8 mouse cellular contexts compared by ENCODE assay signal in genomic region chr11:70699722-70700556, GRCm38 (mm10). TPM values are rescaled to one million over a fixed set of nuclear protein-coding genes. Genes with fewer than 3 reads are reported as not detected.
DNase-seq lines count a peak whose midpoint lies in the region; ATAC-seq lines count a peak whose summit lies in the region.

TSS of gene Inca1 (minus strand) at chr11:70700155.
TSS of gene Kif1c (plus strand) at chr11:70700548.

- peak; percentile 90 for DNase-seq in adipocyte (ENCODE audit: low spot score)
- DNase-seq in embryo, embryonic 10 days (ENCODE audit: low spot score): peak; percentile 93
- peak; percentile 95 for DNase-seq in gastrocnemius, postnatal 14 days
- DNase-seq in left cerebral cortex, postnatal 14 days (ENCODE audit: low spot score in 2 of 2): peak; percentile 94 to 95
- DNase-seq in mesoderm, embryonic 11.5 days (ENCODE audit: low read depth, low spot score): peak; percentile 94
- peak; percentile 89 for DNase-seq in right cerebral cortex, postnatal 36 days (ENCODE audit: low spot score in 2 of 2)
- peak; percentile 93 for DNase-seq in yolk sac, embryonic 10.5 days (ENCODE audit: low spot score)

- intact Hi-C loops in gastrocnemius, postnatal 14 days (cut with DNase I; ENCODE audit: low total_unique reads): no loop called here
- intact Hi-C loops in left cerebral cortex, postnatal 14 days (cut with DNase I): no loop called here

- peak; percentile 95 for ATAC-seq in inflammation-experienced regulatory T-cells, adult 6 months

RNA-seq across cellular contexts. Expression of gene Inca1, which starts in this region (rescaled TPM):
- total RNA-seq in gastrocnemius, postnatal 14 days (2021): 1 to 10 TPM; 2.5 to 3.3 TPM
- polyA plus RNA-seq in inflammation-experienced regulatory T-cells, adult 6 months (2017; shearing (Covaris generic)): 1 to 10 TPM in 1 of 3 experiments, under 1 TPM in 1, not detected in 1; 0.44 to 1.0 TPM
- 1 to 10 TPM; 1.4 to 1.6 TPM for total RNA-seq in left cerebral cortex, postnatal 14 days (2021)

RNA-seq across cellular contexts. Expression of gene Kif1c, which starts in this region (rescaled TPM):
- 100 to 1,000 TPM; 216 to 226 TPM for total RNA-seq in gastrocnemius, postnatal 14 days (2021)
- 1 to 10 TPM in 2 of 3 experiments, under 1 TPM in 1; 0.99 to 2.0 (median 1.3) TPM for polyA plus RNA-seq in inflammation-experienced regulatory T-cells, adult 6 months (2017; shearing (Covaris generic))
- 10 to 100 TPM; 43.9 to 46.0 TPM for total RNA-seq in left cerebral cortex, postnatal 14 days (2021)

Comparison
In these comparisons a context has a peak if more than half of its experiments do, and no peak if none do; other contexts are left out.
1. Peak in every context shown above with its lines: DNase-seq and ATAC-seq.
2. RNA of gene Kif1c (total RNA-seq): 216 to 226 TPM in gastrocnemius, postnatal 14 days; 43.9 to 46.0 TPM in left cerebral cortex, postnatal 14 days; every median in the first group is over 4 times any median in the second.